Mouse (Mus musculus) heart, embryonic 13.5 days (tissue): ENCODE measurements at regions not wholly inside any gene's neighbourhood (a gene's known extent, or its start where the extent isn't known, plus 50 kb on each side); places are given as distances from the start of the nearest gene placed in this dataset.

Source experiments
- ATAC-seq: fragments of 200-750 bp; cut with Nextera tagmentation; 2 replicates; pipeline ENCODE4 v1.8.0; 2017; ENCODE audit warnings: moderate TSS enrichment; ENCODE audit not compliant: insufficient number of reproducible peaks, low FRiP score, low TSS enrichment; ENCODE audit errors: extremely low read depth
- H3K27ac ChIP-seq: fragments of 300-500 bp; sonication (generic); replicated peaks from 2 replicates; pipeline ENCODE4 v1.5.1; 2015; ENCODE audit warnings: moderate library complexity, mild to moderate bottlenecking, inconsistent platforms
- H3K27me3 ChIP-seq: fragments of 300-500 bp; sonication (generic); replicated peaks from 2 replicates; pipeline ENCODE4 v1.6.1; 2015; ENCODE audit warnings: mild to moderate bottlenecking, inconsistent platforms
- H3K36me3 ChIP-seq: fragments of 300-500 bp; sonication (generic); 2 replicates; pipeline ENCODE4 v1.6.1; 2015; ENCODE audit warnings: mild to moderate bottlenecking, inconsistent platforms
- H3K4me1 ChIP-seq: fragments of 300-500 bp; sonication (generic); 2 replicates; pipeline ENCODE4 v1.6.1; 2015; ENCODE audit warnings: inconsistent platforms
- H3K4me2 ChIP-seq: fragments of 300-500 bp; sonication (generic); 2 replicates; pipeline ENCODE4 v1.6.1; 2015; ENCODE audit warnings: inconsistent platforms, mild to moderate bottlenecking, moderate library complexity
- H3K4me3 ChIP-seq: fragments of 300-500 bp; sonication (generic); 2 replicates; pipeline ENCODE4 v1.5.1; 2015; ENCODE audit warnings: moderate library complexity, mild to moderate bottlenecking, inconsistent platforms
- H3K9ac ChIP-seq: fragments of 300-500 bp; sonication (generic); 2 replicates; pipeline ENCODE4 v1.6.1; 2015; ENCODE audit warnings: inconsistent platforms, mild to moderate bottlenecking, moderate library complexity
- H3K9me3 ChIP-seq: fragments of 300-500 bp; sonication (generic); 2 replicates; pipeline ENCODE4 v1.6.1; 2016; ENCODE audit warnings: inconsistent platforms
- WGBS: fragments of 180-500 bp; shearing (Covaris S2); methylation state at CpG from one replicate; pipeline ENCODE4 v1.1.7; 2015; ENCODE audit warnings: mixed read lengths; 5-methylcytosine and 5-hydroxymethylcytosine counted together

DNA sequence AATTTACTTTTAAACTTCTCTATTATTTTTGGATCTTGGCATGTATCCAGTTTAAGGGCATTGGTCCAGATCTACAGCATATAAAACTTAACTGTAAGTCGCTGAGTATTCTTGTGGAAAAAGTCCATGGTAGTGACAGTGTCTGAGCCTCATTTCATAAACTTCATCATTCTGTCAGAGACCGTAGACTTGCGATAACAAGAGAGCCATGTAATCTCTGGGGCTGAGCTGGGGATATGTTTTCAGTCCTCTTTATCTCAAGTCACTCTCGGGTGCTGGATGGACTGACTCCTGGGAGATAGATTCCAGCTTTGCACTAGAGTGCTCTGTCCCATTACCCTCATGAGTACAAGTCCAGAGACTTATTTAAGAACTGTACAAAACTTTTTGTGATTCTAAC, 362.0 kb downstream of the Fat4 start:
- peaks cover 23% of the 10 kb centered on the region for H3K4me1 ChIP-seq
- H3K9ac ChIP-seq: no peak overlapping the region
- peak overlapping the region; percentile 80 for H3K27ac ChIP-seq
- H3K4me3 ChIP-seq: no peak overlapping the region
- H3K36me3 ChIP-seq: no peaks in the 10 kb centered on the region
- H3K4me2 ChIP-seq: peak overlapping the region; percentile 38
- H3K9me3 ChIP-seq: no peaks in the 10 kb centered on the region
- WGBS: 20% methylated on average over 4 of the region's 4 CpGs
- H3K27me3 ChIP-seq: no peaks in the 10 kb centered on the region
- no peak for ATAC-seq

DNA sequence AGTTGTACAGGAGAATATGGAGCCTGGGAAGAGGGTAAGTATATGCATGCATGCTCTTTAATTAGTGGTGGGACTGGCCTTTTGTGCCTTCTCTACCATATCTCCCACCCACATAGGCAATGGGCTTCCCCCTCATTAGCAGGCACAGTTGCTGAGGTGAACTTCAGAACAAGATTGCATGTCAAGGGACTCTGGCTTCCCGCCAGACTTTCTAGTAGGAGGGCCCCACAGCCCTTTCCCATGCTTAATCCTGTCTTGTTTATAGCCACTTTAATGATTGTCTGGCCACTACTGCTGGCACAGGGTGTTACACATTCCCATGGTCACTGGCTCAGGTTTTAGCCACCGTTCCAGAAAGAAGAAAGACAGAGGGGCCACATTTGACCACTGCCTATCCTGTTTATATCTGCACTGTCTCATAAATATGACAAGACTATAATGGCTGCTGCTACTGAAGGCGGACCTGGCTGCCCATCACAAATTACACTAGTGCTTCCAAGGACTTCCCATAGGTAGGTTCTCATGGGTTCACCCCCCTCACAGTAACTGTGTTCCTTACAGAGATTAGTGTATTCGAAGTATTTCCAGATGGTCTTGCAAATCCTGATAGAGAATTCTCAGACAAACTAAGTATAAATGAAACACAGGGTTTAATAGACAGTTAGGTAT, 362.6 kb downstream of the Fat4 start:
- no peaks in the 10 kb centered on the region for H3K27me3 ChIP-seq
- H3K9ac ChIP-seq: no peak overlapping the region
- no peaks in the 10 kb centered on the region for H3K9me3 ChIP-seq
- no peak overlapping the region for H3K4me3 ChIP-seq
- 32% methylated on average over 4 of the region's 4 CpGs for WGBS
- no peaks in the 10 kb centered on the region for H3K36me3 ChIP-seq
- H3K27ac ChIP-seq: peak overlapping the region; percentile 80
- peak; percentile 42; the same call in 1 of the 2 replicates for ATAC-seq
- H3K4me1 ChIP-seq: peaks cover 23% of the 10 kb centered on the region
- H3K4me2 ChIP-seq: peak overlapping the region; percentile 38

DNA sequence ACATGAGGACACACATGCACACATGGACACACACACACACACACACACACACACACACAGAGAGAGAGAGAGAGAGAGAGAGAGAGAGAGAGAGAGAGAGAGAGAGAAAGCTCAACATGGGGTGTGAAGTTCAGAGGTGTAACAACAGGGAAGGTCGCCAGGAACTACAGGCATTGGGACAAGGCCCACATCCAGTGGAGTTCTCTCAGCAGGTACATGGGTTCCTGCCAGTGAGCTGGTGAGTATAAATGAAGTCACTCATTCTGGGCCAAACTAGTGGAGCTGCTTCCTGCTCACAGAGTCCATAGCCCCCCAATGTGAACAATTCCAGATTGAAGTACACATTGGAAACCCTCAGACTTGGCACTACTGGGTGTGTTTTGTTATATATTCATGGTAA, 366.3 kb downstream of the Fat4 start:
- Histone ChIP-seq H3K9ac (no peak overlapping the region), H3K27me3 (no peaks in the 10 kb centered on the region), H3K9me3 (no peaks in the 10 kb centered on the region), H3K4me1 (peaks cover 19% of the 10 kb centered on the region), H3K4me3 (no peak overlapping the region), H3K36me3 (no peaks in the 10 kb centered on the region), H3K4me2 (no peak overlapping the region), H3K27ac (no peak overlapping the region)
- 75% methylated on average over 1 of the region's 1 CpGs for WGBS
- no peak for ATAC-seq

DNA sequence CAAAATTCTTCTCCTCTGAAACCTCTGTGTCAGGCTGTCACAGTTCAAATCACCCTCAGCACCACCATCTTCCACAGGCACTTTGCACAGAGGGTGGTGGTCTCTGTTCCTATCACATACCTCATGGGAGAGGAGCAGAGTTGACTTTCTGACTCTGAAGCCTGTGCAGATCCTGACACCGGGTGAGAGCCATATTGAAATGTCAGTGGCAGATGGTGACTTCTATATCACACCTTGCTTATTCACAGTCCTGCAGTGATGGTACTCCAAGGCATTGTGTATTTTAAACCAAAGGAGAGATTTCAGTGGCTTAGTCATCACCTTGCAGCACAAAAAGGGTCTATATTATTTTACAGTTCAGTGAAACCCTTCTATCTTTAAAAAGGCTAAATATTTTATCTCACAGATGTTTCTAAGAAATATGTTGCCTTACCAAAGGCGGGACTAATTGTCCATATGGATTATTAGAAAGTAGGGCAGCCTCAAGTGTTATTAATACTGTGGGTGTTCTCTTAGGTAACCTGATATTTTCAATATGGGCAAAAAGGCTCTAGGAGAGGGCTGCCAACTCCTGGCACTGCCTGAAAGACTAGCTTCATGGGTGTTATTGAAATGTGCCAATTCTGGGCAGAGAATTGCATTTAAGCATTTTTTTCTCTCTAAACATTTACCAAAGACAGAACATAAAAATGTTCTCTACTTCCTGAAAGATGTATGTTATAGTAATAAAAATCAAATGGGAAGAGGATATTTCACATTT, 378.1 kb downstream of the Fat4 start:
- WGBS: 66% methylated on average over 2 of the region's 2 CpGs
- H3K36me3 ChIP-seq: no peaks in the 10 kb centered on the region
- no peak overlapping the region for H3K4me2 ChIP-seq
- no peak overlapping the region for H3K27ac ChIP-seq
- no peaks in the 10 kb centered on the region for H3K9me3 ChIP-seq
- H3K4me3 ChIP-seq: no peak overlapping the region
- ATAC-seq: no peak
- no peaks in the 10 kb centered on the region for H3K27me3 ChIP-seq
- H3K9ac ChIP-seq: no peak overlapping the region
- H3K4me1 ChIP-seq: no peaks in the 10 kb centered on the region

DNA sequence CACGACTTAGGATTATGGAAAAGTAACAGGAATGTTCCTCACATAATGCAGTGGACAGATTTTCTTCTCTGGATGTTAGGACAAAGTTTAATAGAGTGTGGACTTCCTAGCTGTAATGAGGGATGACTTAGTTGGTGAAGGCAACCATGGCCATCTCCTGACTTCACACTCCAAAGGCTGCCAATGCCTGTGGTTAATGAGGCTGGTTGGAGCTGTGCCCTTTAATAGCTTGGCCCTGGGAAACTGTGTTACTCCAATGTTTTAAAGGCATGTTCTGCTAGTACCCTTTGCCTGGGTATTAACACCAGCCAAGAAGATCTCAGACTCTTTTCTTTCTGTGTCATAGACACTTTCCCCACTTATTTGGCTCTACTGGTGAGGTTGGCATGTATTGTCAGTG, 378.9 kb downstream of the Fat4 start:
- WGBS: 81% methylated on average over 1 of the region's 1 CpGs
- H3K36me3 ChIP-seq: no peaks in the 10 kb centered on the region
- H3K9ac ChIP-seq: no peak overlapping the region
- no peak for ATAC-seq
- H3K4me3 ChIP-seq: no peak overlapping the region
- H3K27me3 ChIP-seq: no peaks in the 10 kb centered on the region
- H3K27ac ChIP-seq: no peak overlapping the region
- H3K4me1 ChIP-seq: no peaks in the 10 kb centered on the region
- H3K9me3 ChIP-seq: no peaks in the 10 kb centered on the region
- H3K4me2 ChIP-seq: no peak overlapping the region

DNA sequence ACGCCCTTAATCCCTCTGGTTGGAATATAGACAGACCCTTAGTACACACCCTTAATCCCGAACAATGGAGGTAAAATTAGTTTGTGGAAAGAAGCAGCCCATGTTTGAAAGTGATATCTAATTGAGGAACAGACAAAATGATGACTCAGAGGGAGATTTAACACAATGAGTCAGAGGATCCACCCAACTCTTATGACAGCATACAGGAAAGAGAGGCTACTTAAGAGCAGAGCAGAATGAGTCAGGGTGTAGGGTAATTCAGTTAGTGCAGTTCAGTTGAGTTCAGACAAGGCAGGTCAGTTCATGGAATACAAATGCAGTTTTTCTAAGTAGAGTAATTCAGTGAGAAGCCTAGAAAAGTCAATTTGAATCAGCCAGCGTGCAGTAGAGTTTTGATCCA, 382.6 kb downstream of the Fat4 start:
- H3K36me3 ChIP-seq: no peaks in the 10 kb centered on the region
- ATAC-seq: no peak
- no peak overlapping the region for H3K4me3 ChIP-seq
- peaks cover 13% of the 10 kb centered on the region for H3K4me1 ChIP-seq
- H3K9ac ChIP-seq: no peak overlapping the region
- no peaks in the 10 kb centered on the region for H3K27me3 ChIP-seq
- H3K27ac ChIP-seq: no peak overlapping the region
- no peak overlapping the region for H3K4me2 ChIP-seq
- WGBS: 75% methylated on average over 3 of the region's 3 CpGs
- H3K9me3 ChIP-seq: no peaks in the 10 kb centered on the region

DNA sequence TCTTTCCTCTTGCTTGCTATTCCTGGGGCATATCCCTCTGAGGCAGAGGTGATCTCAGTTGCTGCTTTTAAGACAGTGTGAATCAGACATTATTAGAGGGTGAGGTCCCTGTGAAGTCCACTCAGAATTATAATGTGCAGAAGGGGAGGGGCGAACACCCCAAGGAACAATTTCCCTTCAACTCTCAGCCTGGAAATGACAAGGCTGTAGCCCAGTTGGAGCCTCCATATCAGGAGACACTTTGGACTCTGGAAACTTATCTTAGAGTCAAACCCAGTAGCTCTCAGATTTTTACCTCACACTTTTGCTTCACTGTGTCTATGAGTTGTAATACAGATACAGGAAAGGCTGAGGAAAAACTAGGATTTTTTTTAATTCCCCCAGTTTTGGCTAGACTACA, 385.9 kb downstream of the Fat4 start:
- WGBS: 81% methylated on average over 1 of the region's 1 CpGs
- Histone ChIP-seq H3K4me2 (no peak overlapping the region), H3K36me3 (no peaks in the 10 kb centered on the region), H3K27me3 (no peaks in the 10 kb centered on the region), H3K9ac (no peak overlapping the region), H3K4me3 (no peak overlapping the region), H3K4me1 (peaks cover 13% of the 10 kb centered on the region), H3K9me3 (no peaks in the 10 kb centered on the region), H3K27ac (0 out of 2 replicates have a peak overlapping the region, but pooled peaks have one; percentile 5)
- ATAC-seq: no peak

DNA sequence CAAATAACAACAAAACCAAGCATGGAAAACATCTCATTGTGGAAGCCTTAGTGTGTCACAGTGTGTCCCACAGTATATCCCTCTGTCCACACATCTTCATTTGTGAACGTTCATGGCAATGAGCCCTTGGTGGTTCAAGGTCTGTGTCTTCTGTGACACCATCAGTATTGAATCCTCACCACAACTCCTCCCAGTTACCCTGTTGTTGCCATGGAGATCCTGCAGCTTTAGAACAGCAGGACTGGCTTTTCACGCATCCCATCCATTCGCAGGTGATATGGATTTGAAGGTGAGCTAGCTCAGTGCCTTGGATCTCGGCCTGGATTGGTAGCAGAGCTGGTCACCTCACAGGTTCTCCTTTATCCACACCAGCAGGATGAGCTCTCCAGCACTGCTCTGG, 390.2 kb downstream of the Fat4 start:
- H3K27ac ChIP-seq: no peak overlapping the region
- no peaks in the 10 kb centered on the region for H3K27me3 ChIP-seq
- no peaks in the 10 kb centered on the region for H3K9me3 ChIP-seq
- no peak overlapping the region for H3K4me2 ChIP-seq
- no peak overlapping the region for H3K4me3 ChIP-seq
- no peak overlapping the region for H3K9ac ChIP-seq
- no peaks in the 10 kb centered on the region for H3K36me3 ChIP-seq
- ATAC-seq: no peak
- peaks cover 11% of the 10 kb centered on the region for H3K4me1 ChIP-seq
- 77% methylated on average over 4 of the region's 4 CpGs for WGBS

DNA sequence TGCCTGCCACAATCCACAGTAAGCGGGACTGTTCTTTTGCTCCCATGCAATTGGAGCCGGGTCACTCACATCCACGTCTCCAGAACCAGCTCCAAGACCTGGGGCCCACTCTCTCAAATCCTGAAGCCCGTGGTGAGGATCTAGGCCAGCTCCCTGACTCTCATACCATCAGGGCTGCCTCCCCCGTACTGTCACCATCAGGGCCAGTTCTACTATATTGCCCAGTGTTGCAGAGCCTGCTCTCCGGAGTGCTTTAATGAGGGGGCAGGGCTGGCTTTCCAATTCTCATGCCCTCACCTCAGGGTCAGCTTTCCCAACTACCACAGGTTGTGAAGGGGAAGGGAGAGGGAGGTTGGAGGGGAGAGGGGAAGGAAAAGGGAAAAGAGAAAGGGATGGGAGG, 390.6 kb downstream of the Fat4 start:
- no peak overlapping the region for H3K4me2 ChIP-seq
- 78% methylated on average over 6 of the region's 6 CpGs for WGBS
- H3K4me1 ChIP-seq: peaks cover 10% of the 10 kb centered on the region
- H3K9ac ChIP-seq: no peak overlapping the region
- ATAC-seq: no peak
- no peaks in the 10 kb centered on the region for H3K9me3 ChIP-seq
- no peaks in the 10 kb centered on the region for H3K27me3 ChIP-seq
- H3K27ac ChIP-seq: no peak overlapping the region
- H3K36me3 ChIP-seq: no peaks in the 10 kb centered on the region
- no peak overlapping the region for H3K4me3 ChIP-seq

DNA sequence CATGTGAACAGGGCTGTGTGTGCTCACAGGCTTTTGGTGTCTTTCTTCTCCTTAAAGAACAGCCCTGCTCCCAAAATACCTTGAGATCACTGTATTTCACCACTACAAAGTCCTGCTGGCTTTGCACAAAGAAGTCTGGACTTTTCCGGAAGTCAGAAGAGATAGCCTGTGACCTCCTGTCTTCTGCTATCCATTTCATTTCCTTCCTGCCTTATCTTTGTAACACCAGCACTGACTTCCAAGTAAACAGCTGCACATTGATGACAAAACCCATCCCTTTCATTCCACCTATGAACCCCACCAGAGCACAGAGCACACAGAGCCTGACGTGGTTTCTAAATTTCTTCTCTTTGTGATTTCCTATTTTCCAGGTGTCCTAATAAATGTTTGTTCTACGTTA, 408.5 kb downstream of the Fat4 start:
- H3K4me2 ChIP-seq: no peak overlapping the region
- no peak overlapping the region for H3K27ac ChIP-seq
- no peaks in the 10 kb centered on the region for H3K27me3 ChIP-seq
- whole genome bisulfite sequencing: 44% methylated on average over 3 of the region's 3 CpGs
- no peak for ATAC-seq
- no peaks in the 10 kb centered on the region for H3K36me3 ChIP-seq
- peaks cover 7% of the 10 kb centered on the region for H3K4me1 ChIP-seq
- H3K4me3 ChIP-seq: no peak overlapping the region
- H3K9me3 ChIP-seq: no peaks in the 10 kb centered on the region
- no peak overlapping the region for H3K9ac ChIP-seq

DNA sequence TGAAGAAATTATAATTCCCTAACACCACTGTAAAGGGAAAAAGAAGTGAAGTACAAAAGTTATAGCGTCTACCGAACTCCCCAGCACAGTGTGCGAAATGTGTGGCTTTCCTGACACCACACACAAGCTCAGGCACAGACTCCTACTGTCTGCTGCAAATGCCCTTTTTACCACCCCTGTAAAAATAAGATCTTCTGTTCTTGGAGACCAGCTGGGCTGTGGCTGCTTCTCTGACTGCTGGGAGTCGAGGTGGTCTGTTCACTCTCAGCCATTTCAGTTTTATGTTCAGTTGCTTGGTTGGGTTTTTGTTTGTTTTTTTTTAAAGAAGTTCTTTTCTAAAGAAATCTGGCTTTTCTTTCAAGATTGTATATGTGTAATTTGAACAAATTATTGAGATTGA, 409.5 kb downstream of the Fat4 start:
- peaks cover 7% of the 10 kb centered on the region for H3K4me1 ChIP-seq
- no peak overlapping the region for H3K9ac ChIP-seq
- H3K36me3 ChIP-seq: no peaks in the 10 kb centered on the region
- ATAC-seq: no peak
- H3K27ac ChIP-seq: no peak overlapping the region
- no peak overlapping the region for H3K4me2 ChIP-seq
- no peak overlapping the region for H3K4me3 ChIP-seq
- no peaks in the 10 kb centered on the region for H3K27me3 ChIP-seq
- H3K9me3 ChIP-seq: no peaks in the 10 kb centered on the region
- 78% methylated on average over 4 of the region's 4 CpGs for WGBS

DNA sequence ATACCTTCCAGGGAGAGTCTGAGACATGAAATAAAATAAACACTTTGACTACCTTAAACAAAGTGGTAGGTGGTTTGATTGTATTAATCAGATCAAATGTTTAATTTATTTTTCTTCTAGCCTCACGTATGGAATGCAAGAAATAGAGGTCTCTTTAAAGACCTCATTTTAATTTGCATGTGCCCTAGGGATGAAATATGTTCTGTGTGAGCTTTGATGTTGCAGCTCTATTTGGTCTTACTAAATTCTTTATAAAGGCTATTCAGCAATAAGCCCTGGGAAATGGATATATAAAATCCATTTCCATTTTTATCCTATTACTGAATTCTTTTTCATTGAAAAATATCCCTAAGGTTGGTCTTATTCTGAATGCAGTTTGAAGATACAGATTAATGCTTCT, 422.7 kb downstream of the Fat4 start:
- Histone ChIP-seq H3K27me3 (no peaks in the 10 kb centered on the region), H3K27ac (no peak overlapping the region), H3K9me3 (no peaks in the 10 kb centered on the region), H3K4me3 (no peak overlapping the region), H3K9ac (no peak overlapping the region), H3K36me3 (no peaks in the 10 kb centered on the region), H3K4me2 (no peak overlapping the region), H3K4me1 (no peaks in the 10 kb centered on the region)
- 83% methylated on average over 1 of the region's 1 CpGs for WGBS
- ATAC-seq: no peak
